ENCODE assay signal across 8 mouse cellular contexts in genomic region chr11:77514832-77515636, GRCm38 (mm10). TPM values are rescaled to one million over a fixed set of nuclear protein-coding genes. Genes with fewer than 3 reads are reported as not detected.
DNase-seq lines count a peak whose midpoint lies in the region; ATAC-seq and TF ChIP-seq lines count a peak whose summit lies in the region.

Gene Abhd15, plus strand, starts transcription at chr11:77515121.

- DNase-seq in frontal cortex, postnatal 36 days (ENCODE audit: low spot score in 2 of 2) = no peak
- peak; percentile 61 to 62 for DNase-seq in cerebellum, adult 18-20 months
- DNase-seq in forebrain, postnatal 0 days = peak; percentile 57
- DNase-seq in midbrain, embryonic 11.5 days (ENCODE audit: low spot score, missing footprints) = peak; percentile 98
- DNase-seq in spleen, postnatal 10 days (ENCODE audit: low spot score in 2 of 2) = peak; percentile 73

- H3K9me3 ChIP-seq in forebrain, postnatal 0 days (ENCODE audit: low read length) = no peaks in the 10 kb centered on the region
- no peaks in the 10 kb centered on the region for H3K9me3 ChIP-seq in hindbrain, embryonic 12.5 days (replicated peaks)
- no peaks in the 10 kb centered on the region for H3K9me3 ChIP-seq in limb, embryonic 12.5 days
- H3K9me3 ChIP-seq in midbrain, embryonic 11.5 days (ENCODE audit: control insufficient read depth, low read length) = no peaks in the 10 kb centered on the region

- H3K4me3 ChIP-seq in forebrain, postnatal 0 days (ENCODE audit: low read depth, low read length) = peak within 1 kb of the TSS; percentile 46
- peak within 1 kb of the TSS; percentile 62 for H3K4me3 ChIP-seq in hindbrain, embryonic 12.5 days
- H3K4me3 ChIP-seq in limb, embryonic 12.5 days (replicated peaks) = peak within 1 kb of the TSS; percentile 66
- H3K4me3 ChIP-seq in midbrain, embryonic 11.5 days (ENCODE audit: low read depth, low read length) = peak within 1 kb of the TSS; percentile 41

- H3K4me2 ChIP-seq in forebrain, postnatal 0 days (ENCODE audit: low read depth) = peak within 1 kb of the TSS; percentile 96
- H3K4me2 ChIP-seq in hindbrain, embryonic 12.5 days (replicated peaks) = peak within 1 kb of the TSS; percentile 93
- peak within 1 kb of the TSS; percentile 95 for H3K4me2 ChIP-seq in limb, embryonic 12.5 days
- peak within 1 kb of the TSS; percentile 81 for H3K4me2 ChIP-seq in midbrain, embryonic 11.5 days

- peak; percentile 56 for ATAC-seq in frontal cortex, adult (ENCODE audit: low TSS enrichment)
- peak; percentile 61 for ATAC-seq in forebrain, postnatal 0 days
- peak; percentile 61 for ATAC-seq in hindbrain, embryonic 12.5 days (ENCODE audit: low FRiP score)
- ATAC-seq in limb, embryonic 12.5 days (ENCODE audit: insufficient number of reproducible peaks, insufficient read depth, low FRiP score, low TSS enrichment, low read depth) = peak; percentile 12; the same call in 1 of the 2 replicates
- peak; percentile 71 for ATAC-seq in midbrain, embryonic 11.5 days (ENCODE audit: low FRiP score)

- H3K27ac ChIP-seq in forebrain, postnatal 0 days (ENCODE audit: low read depth, low read length) = no peak within 1 kb of the TSS
- H3K27ac ChIP-seq in hindbrain, embryonic 12.5 days = 0 out of 2 replicates have a peak within 1 kb of the TSS, but pooled peaks have one; percentile 30
- no peak within 1 kb of the TSS for H3K27ac ChIP-seq in limb, embryonic 12.5 days
- no peak within 1 kb of the TSS; the same call in 1 of the 2 replicates for H3K27ac ChIP-seq in midbrain, embryonic 11.5 days (ENCODE audit: low read depth, low read length)

- H3K36me3 ChIP-seq in forebrain, postnatal 0 days (ENCODE audit: insufficient read depth) = no peaks in the 10 kb centered on the region
- H3K36me3 ChIP-seq in hindbrain, embryonic 12.5 days = no peaks in the 10 kb centered on the region
- peaks cover 7% of the 10 kb centered on the region; the same call in 1 of the 2 replicates for H3K36me3 ChIP-seq in limb, embryonic 12.5 days
- no peaks in the 10 kb centered on the region for H3K36me3 ChIP-seq in midbrain, embryonic 11.5 days (ENCODE audit: control insufficient read depth, insufficient read depth, low read length)

- H3K27me3 ChIP-seq in forebrain, postnatal 0 days (ENCODE audit: insufficient read depth, low read length) = no peaks in the 10 kb centered on the region
- H3K27me3 ChIP-seq in hindbrain, embryonic 12.5 days = peaks cover 24% of the 10 kb centered on the region
- peaks cover 51% of the 10 kb centered on the region for H3K27me3 ChIP-seq in limb, embryonic 12.5 days
- H3K27me3 ChIP-seq in midbrain, embryonic 11.5 days (ENCODE audit: control insufficient read depth, insufficient read depth, low read length) = peaks cover 14% of the 10 kb centered on the region

- TF ChIP-seq CTCF in forebrain, postnatal 0 days (IDR thresholded peaks at IDR 0.05; ENCODE audit: low read depth) = peak; percentile 17

- peaks cover 14% of the 10 kb centered on the region for H3K4me1 ChIP-seq in forebrain, postnatal 0 days (ENCODE audit: insufficient read depth)
- H3K4me1 ChIP-seq in hindbrain, embryonic 12.5 days = peaks cover 46% of the 10 kb centered on the region
- peaks cover 34% of the 10 kb centered on the region for H3K4me1 ChIP-seq in limb, embryonic 12.5 days (replicated peaks)
- peaks cover 33% of the 10 kb centered on the region for H3K4me1 ChIP-seq in midbrain, embryonic 11.5 days (ENCODE audit: control insufficient read depth, insufficient read depth, low read length)

- 1% methylated on average over 70 of the region's 72 CpGs for WGBS in forebrain, postnatal 0 days
- WGBS in hindbrain, embryonic 12.5 days = under 1% methylated on average over 69 of the region's 72 CpGs
- under 1% methylated on average over 71 of the region's 72 CpGs for WGBS in limb, embryonic 12.5 days
- WGBS in midbrain, embryonic 11.5 days = 0% methylated on average over 66 of the region's 72 CpGs

- H3K9ac ChIP-seq in forebrain, postnatal 0 days = peak within 1 kb of the TSS; percentile 33
- H3K9ac ChIP-seq in hindbrain, embryonic 12.5 days = peak within 1 kb of the TSS; percentile 51
- H3K9ac ChIP-seq in limb, embryonic 12.5 days (replicated peaks) = peak within 1 kb of the TSS; percentile 54; the same call in 1 of the 2 replicates
- H3K9ac ChIP-seq in midbrain, embryonic 11.5 days (ENCODE audit: low read length) = peak within 1 kb of the TSS; percentile 55

RNA-seq across cellular contexts. Expression of gene Abhd15, which starts in this region (rescaled TPM):
- 1.6 and 1.9 TPM in 2 replicates for total RNA-seq in forebrain, postnatal 0 days (2014; rRNA removed)
- polyA plus RNA-seq in forebrain, postnatal 0 days (2015; fragmentation: Nextera tagmentation; extraction: Ambion mirVana) = 1.1 and 1.5 TPM in 2 replicates
- polyA plus RNA-seq in hindbrain, embryonic 12.5 days (2016; fragmentation: Nextera tagmentation; extraction: Ambion mirVana) = 3.5 and 4.2 TPM in 2 replicates
- polyA plus RNA-seq in limb, embryonic 12.5 days (2016; fragmentation: Nextera tagmentation; extraction: Ambion mirVana) = 1.5 and 2.4 TPM in 2 replicates
- polyA plus RNA-seq in midbrain, embryonic 11.5 days (2014; fragmentation: Nextera tagmentation; extraction: Ambion mirVana) = 1.9 and 2.1 TPM in 2 replicates

Comparison
In these comparisons a context has a peak if more than half of its experiments do, and no peak if none do; other contexts are left out.
1. ATAC-seq: peak in every context shown above with its lines; median percentile 71 in midbrain, embryonic 11.5 days; 61 in forebrain, postnatal 0 days; 61 in hindbrain, embryonic 12.5 days; 56 in frontal cortex, adult; 12 in limb, embryonic 12.5 days.
2. DNase-seq: peak in cerebellum, adult 18-20 months (2 of 2), forebrain, postnatal 0 days (single experiment), midbrain, embryonic 11.5 days (single experiment) and spleen, postnatal 10 days (2 of 2); none in frontal cortex, postnatal 36 days (0 of 2).
3. Peak in every context shown above with its lines, with median percentiles within 50 percentile points of each other: H3K4me2 ChIP-seq, H3K4me3 ChIP-seq and H3K9ac ChIP-seq.